Mouse (Mus musculus) neutrophil, adult 5-6 weeks (primary cell): ENCODE measurements around the gene Sae1. TPM values are rescaled to one million over a fixed set of nuclear protein-coding genes. Genes with fewer than 3 reads are reported as not detected.
"Not testable (repeated sequence)": the region's sequence is repeated elsewhere in the genome, so short reads cannot be mapped to it uniquely, and the experiment has no call there.

Source experiments
- ATAC-seq: fragments of 151-379, 151-347 bp; 2 replicates; pipeline ENCODE4 v1.8.0; 2017; ENCODE audit warnings: mild to moderate bottlenecking, moderate TSS enrichment; ENCODE audit not compliant: insufficient number of reproducible peaks, poor library complexity, low FRiP score, severe bottlenecking; ENCODE audit errors: extremely low read depth
- total RNA-seq: library from RNA; stranded (forward); fragments of 200-1000 nt; gene quantifications from 2 replicates; pipeline ENCODE4 v1.2.3, GENCODE M21; 2017

Sae1 gene
- total RNA-seq, 1 experiment from 2014 or later, result 123 TPM

DNA sequence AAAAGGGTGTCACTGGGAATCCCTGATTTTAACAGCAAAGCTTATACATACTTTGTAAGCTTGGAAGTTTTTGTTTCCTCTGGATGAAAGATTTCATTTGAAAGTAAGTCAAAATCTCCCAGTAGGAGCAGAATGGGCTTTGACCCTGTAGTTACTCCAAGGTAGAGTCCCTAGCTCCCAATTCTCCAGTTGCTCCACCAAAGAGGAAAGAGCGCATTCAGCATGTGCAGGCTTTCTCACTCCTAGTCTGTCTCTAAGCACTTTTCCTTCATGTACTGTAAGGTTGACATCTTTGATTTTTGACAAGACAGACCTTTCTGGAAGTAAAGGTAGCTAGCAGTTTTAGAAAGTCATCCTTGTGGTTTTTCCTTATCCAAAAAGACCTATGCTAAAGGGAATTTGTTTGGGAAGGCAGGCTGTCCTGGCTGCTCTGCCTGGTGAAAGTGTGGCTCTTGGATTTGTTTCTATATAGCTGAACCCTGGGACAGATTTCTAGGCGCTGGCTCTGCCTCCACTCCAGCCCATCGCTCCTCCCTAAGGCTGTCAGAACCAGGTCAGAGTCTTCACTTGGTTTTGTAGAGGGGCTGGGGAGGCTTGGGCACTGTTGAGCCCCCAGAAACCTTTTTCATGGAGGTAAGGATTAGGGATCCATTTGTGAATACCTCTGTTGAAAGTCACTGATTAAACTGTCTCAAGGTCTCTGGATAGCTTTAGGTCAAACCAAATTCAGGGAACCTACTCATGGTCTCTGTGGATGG, 16.9 kb upstream of the Sae1 start:
- ATAC-seq, result no peak

GRCm38 (mm10) chr7:16402968-16403948, 15.7 kb upstream of the Sae1 start:
- ATAC-seq, result no peak

GRCm38 (mm10) chr7:16402449-16402848, 14.8 kb upstream of the Sae1 start:
- no peak for ATAC-seq

DNA sequence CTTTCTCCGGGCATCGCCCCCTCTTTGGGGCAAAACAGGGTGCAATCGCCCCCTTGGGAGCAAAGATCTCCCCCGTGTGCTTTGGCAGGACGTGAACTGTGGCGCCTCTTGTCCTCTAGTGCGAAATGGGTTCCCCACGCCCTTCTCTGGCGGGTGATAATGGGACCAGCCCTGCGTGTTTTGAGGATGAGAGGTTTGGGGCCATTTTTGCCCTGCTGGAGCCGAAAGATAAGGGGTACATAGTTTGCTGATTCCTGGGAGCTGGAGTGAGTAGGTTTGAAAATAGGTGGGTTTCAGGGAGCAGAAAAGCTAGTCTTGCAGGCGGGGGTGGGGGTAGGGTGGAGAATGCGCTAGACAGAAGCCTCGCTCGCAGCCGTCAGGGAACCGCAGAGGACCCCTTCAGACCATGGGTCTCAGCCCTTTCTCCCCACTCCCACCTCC, 14.4 kb upstream of the Sae1 start:
- no peak for ATAC-seq

- ATAC-seq, result peak; percentile 39
Observed at GRCm38 (mm10) chr7:16400689-16401611, 13.3 kb upstream of the Sae1 start, which contains the start of gene Zc3h4. Gene Zc3h4, plus strand, starts transcription at chr7:16400910.

DNA sequence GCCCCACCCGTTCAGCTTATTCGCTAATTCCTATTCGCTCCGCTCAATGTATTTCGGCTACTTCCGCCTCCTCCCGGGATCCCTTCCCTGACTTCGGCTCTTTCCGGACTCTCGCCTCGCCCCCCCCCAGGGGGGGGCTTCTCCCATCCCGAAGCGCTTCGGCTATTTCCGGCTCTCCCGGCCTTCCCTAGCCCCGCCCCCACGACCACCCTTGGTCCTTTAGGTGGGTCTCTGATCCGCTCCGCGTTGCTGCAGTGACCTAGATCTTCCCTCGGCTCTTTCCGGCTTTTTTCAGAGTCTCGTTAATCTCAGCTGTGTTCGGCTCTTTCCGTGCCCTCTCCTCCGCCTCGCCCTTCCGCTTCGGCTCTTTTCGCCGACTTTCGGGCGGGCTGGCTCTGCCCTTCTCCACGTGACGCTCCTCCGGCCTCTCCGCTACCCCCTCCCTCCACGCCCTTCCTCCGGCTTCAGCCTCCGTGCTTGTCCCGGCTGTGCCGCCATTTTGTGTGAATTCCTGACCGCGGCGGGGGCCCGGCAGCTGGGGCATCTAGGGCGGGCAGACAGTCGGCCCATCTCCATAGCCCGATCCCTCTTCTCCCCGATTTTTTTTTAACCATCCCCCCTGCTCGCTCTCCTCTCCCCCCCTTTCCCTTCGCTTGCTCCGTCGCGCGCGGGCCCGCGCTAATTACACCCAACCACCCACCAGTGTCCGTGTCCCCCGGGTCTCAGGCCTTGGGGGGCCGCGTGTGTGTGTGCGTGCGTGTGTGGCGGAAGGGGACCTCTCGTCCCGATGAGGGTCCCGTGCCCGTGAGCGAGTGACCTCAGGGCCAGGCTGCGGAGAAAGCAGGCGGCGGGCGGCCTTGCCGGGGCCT, 12.4 kb upstream of the Sae1 start:
- ATAC-seq, result peak; percentile 79

GRCm38 (mm10) chr7:16399098-16399819, 11.7 kb upstream of the Sae1 start:
- peak; percentile 51 for ATAC-seq

- no peak for ATAC-seq
Observed at GRCm38 (mm10) chr7:16398387-16399050, 10.9 kb upstream of the Sae1 start.

DNA sequence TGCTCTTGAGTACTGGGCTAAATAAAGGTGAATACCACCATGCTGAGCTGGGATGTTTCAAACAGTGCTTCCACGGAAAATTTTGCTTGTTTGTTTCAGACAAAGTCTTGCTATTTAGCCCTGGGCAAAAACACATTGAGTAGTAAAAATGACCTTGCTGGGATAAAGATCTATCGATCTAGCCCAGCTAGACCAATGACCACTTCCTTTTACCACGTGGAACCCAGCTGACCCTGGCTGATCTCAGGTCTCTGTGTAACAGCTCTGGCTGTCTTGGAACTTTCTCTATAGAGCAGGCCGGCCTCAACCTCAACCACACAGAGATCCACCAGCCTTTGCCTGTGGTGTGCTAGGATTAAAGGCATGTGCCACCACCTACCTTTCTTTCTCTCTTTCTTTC, 9.9 kb upstream of the Sae1 start:
- no peak for ATAC-seq

GRCm38 (mm10) chr7:16395944-16396343, 8.3 kb upstream of the Sae1 start:
- no peak for ATAC-seq

- no peak for ATAC-seq
Observed at GRCm38 (mm10) chr7:16392923-16393322, 5.3 kb upstream of the Sae1 start.

GRCm38 (mm10) chr7:16389942-16390341, 2.3 kb upstream of the Sae1 start:
- ATAC-seq, result not testable (repeated sequence)

DNA sequence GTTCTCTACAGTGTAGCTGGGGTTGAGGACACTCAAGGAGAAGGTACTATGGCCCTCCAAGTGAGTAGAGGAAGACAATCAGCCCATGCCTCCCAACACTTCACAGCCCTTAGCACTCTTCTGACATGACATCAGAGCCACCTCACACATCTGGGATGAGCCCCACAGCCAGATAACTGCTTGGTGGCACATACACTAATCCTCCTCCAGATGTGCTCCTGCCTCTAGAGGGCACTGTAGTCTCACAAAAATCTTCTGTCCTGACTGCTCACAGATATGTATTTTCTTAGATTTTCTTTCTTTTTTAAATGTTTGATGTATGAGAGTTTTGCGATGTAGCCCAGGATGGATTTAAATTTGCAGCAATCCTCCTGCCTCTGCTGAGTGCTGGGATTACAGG, 11.1 kb downstream of the Sae1 start:
- peak; percentile 78 for ATAC-seq

DNA sequence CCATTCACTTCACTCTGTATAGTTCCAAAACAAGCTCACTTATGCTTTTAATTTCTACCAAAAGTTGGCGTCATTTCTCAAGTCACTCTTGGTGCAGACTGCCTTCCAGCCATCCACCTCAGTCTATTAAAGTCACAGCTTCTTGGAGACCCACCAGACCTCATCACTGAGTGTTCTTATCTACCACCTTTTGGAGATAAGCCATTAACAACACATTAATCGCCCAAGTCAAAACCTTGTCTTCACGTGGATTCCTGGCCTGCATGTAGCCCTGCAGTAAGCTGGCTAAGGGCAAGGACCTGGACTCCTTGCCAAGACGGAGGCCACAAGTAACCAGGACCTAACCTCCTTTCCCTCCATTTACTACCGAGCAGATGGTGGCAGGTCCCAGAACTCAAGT, 12.6 kb downstream of the Sae1 start:
- no peak for ATAC-seq

- ATAC-seq, result 0 out of 2 replicates have a peak, but pooled peaks have one; percentile 36
Observed at GRCm38 (mm10) chr7:16373719-16374118, 13.9 kb downstream of the Sae1 start.

DNA sequence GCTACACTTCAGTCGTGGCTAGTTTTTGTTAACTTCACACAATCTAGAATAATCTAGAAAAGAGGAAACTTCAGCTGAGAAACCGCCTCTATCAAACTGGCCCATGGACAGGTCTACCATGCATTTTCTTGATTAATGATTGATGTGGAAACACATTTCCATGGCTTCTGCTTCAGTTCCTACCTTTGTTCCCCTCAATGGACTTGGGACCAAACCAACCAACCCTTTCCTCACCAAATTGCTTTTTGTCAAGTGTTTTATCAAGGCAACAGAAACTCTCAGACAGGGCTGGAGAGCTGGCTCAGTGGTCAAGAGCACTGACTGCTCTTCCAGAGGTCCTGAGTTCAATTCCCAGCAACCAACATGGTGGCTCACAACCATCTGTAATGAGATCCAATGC, 17.0 kb downstream of the Sae1 start:
- no peak for ATAC-seq

GRCm38 (mm10) chr7:16368835-16369234, 18.8 kb downstream of the Sae1 start:
- no peak for ATAC-seq
